Mouse (Mus musculus) 3134 (cell line): ENCODE measurements around the gene Clasrp.

Experiments
- DNase-seq: peaks from one replicate; pipeline ENCODE4 v3.0.0-alpha.2; 2011; ENCODE audit warnings: low spot score; ENCODE audit not compliant: insufficient read length; ENCODE audit errors: extremely low read depth

The Clasrp gene

DNA sequence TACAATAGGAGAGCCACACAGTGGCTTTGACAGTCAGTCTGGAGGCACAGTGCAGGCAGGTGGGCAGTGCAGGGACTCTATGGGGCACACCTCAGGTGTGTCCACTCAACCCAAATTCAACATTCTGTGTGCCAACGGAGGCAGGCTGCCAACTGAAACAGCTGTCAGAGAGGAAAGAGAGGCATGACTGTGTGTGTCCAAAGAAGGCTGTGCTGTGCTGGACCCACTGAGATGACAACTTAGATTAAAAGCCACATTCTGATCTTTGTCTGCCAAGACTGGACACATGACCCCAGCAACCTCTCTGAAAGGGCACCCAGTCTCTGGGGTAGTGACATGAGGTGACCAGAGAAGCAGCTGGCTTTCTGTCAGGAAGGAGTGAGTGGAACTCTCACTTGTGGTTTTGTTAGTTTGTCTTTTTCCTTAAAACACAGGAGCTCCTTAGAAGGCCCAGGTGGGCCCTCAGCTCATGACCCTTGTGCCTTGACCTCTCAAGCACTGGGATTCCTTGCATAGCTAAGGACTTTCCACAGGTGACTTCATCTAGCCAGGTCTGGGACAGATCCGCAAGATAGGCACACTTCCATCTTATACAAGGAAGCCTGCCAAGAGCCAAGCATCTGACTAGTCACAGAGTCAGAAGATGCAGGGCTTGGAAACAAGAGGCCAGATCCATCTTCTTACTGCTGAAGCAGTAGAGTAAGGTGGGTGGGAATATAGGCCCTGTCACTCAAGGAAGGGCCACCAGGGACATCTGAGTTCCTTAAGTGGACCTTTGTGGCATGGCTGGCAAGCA lies 63.3 kb downstream of the Clasrp start:
- DNase-seq, result no peak

DNA sequence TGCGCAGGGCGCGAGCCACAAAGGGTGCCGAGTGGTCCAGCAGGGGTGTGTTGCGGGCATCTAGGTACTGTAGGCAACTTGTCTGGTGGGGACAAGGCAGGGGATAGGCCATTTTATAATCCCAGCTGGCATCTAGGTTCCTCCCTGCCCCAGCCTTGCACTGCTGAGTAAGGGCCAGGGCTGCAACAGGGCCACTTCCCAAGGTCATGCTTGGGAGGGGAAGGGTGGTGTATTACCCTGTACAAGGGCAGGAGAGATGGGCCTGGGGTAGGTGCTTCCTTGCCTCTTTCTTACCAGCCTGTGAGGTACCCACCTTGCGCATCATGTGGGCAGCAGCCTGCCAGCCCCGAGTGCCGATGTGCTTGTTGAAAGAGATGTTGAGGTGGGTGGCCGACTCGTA lies 69.6 kb downstream of the Clasrp start:
- no peak for DNase-seq

GRCm38 (mm10) chr7:19532240-19532639 lies 72.0 kb downstream of the Clasrp start:
- DNase-seq, result no peak

DNA sequence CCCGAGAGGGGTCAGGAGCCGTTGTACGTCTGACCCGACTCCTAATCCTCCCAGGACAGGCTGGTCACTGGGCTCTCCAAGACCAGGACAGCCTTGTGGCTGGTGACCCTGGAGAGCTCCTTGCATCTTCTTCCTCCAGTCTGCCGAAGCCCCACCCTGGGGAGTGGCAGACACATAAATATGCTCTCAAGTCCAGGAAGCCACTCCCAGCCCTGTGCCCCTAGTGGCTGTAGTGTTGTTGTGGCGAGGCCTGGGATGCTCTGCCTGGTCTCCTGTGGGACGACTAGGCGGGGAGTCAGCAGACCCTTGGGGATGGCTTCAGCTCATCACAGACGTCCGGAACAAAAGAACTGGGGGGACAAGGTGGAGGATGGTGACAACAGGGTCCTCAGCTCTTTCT lies 73.2 kb downstream of the Clasrp start:
- no peak for DNase-seq
